ENCODE assay signal across 14 mouse cellular contexts in genomic region chr7:112627481-112627880, GRCm38 (mm10). TPM values are rescaled to one million over a fixed set of nuclear protein-coding genes. Genes with fewer than 3 reads are reported as not detected.
DNase-seq lines count a peak whose midpoint lies in the region; ATAC-seq lines count a peak whose summit lies in the region.
"Had no signal": no experiment of that assay in that cellular context is flagged by ENCODE, and none has a peak within 500 bp of the region (broad histone marks: within the 10 kb centered on the region; RNA-seq: fewer than 3 reads in every experiment).

No protein-coding gene starts in this region.

- H3K36me3 ChIP-seq in heart, embryonic 13.5 days, result no peaks in the 10 kb centered on the region
- no peaks in the 10 kb centered on the region for H3K36me3 ChIP-seq in heart, embryonic 11.5 days (ENCODE audit: control insufficient read depth, insufficient read depth, low read length)

- WGBS in heart, embryonic 13.5 days, result 71% methylated on average over 4 of the region's 4 CpGs
- WGBS in heart, embryonic 11.5 days (ENCODE audit: insufficient replicate concordance), result 78% methylated on average over 4 of the region's 4 CpGs

- 0 out of 2 replicates have a peak, but pooled peaks cover 5% of the 10 kb centered on the region for H3K4me1 ChIP-seq in heart, embryonic 13.5 days
- H3K4me1 ChIP-seq in heart, embryonic 11.5 days (ENCODE audit: control insufficient read depth, insufficient read depth, low read length), result no peaks in the 10 kb centered on the region

- peak; percentile 71 for DNase-seq in brain, adult 2 months (ENCODE audit: low read depth, low spot score)
- DNase-seq in forelimb bud, embryonic 11.5 days (ENCODE audit: low read depth, low spot score), result peak; percentile 20
- DNase-seq in right cerebral cortex, postnatal 10 days (ENCODE audit: low spot score in 2 of 2), result peak; percentile 37 to 49
- DNase-seq in layer of hippocampus, postnatal 10 days (ENCODE audit: low spot score in 2 of 2), result no peak
- no peak for DNase-seq in kidney, postnatal 25 days
- DNase-seq: cerebellum, adult 18-20 months; liver had no signal

- H3K27ac ChIP-seq in heart, embryonic 13.5 days (replicated peaks), result peak overlapping the region; percentile 37; the same call in 1 of the 2 replicates
- H3K27ac ChIP-seq in heart, embryonic 11.5 days (ENCODE audit: low read depth, low read length), result no peak overlapping the region

- no peaks in the 10 kb centered on the region for H3K27me3 ChIP-seq in heart, embryonic 13.5 days (replicated peaks)
- H3K27me3 ChIP-seq in heart, embryonic 11.5 days (ENCODE audit: control insufficient read depth, insufficient read depth, low read length), result no peaks in the 10 kb centered on the region

- H3K9ac ChIP-seq in heart, embryonic 13.5 days, result no peak overlapping the region
- no peak overlapping the region for H3K9ac ChIP-seq in heart, embryonic 11.5 days (ENCODE audit: low read depth, low read length)

- ATAC-seq in heart, embryonic 13.5 days (ENCODE audit: extremely low read depth, insufficient number of reproducible peaks, low FRiP score, low TSS enrichment), result no peak
- ATAC-seq in heart, embryonic 11.5 days (replicated peaks; ENCODE audit: insufficient number of reproducible peaks, low FRiP score, low TSS enrichment), result no peak
- ATAC-seq: activated CD4-positive, CD25-positive, alpha-beta regulatory T cell, adult 4 months; intestine, embryonic 16.5 days had no signal

- H3K9me3 ChIP-seq in heart, embryonic 13.5 days, result no peaks in the 10 kb centered on the region
- no peaks in the 10 kb centered on the region for H3K9me3 ChIP-seq in heart, embryonic 11.5 days (replicated peaks; ENCODE audit: control insufficient read depth, low read length)

- no peak overlapping the region for H3K4me2 ChIP-seq in heart, embryonic 13.5 days
- no peak overlapping the region for H3K4me2 ChIP-seq in heart, embryonic 11.5 days
- H3K4me2 ChIP-seq: midbrain, embryonic 11.5 days had no signal

- H3K4me3 ChIP-seq in heart, embryonic 13.5 days, result no peak overlapping the region
- H3K4me3 ChIP-seq in heart, embryonic 11.5 days (ENCODE audit: low read depth, low read length), result no peak overlapping the region
- H3K4me3 ChIP-seq: erythroblast, embryonic 14.5 days had no signal

RNA-seq across cellular contexts. Expression of gene Tead1, which starts 51.6 kb away (rescaled TPM):
- 25.2 and 29.3 TPM in 2 replicates for polyA plus RNA-seq in heart, embryonic 13.5 days (2015; fragmentation: Nextera tagmentation; extraction: Ambion mirVana)
- 23.2 and 35.5 TPM in 2 replicates for polyA plus RNA-seq in heart, embryonic 11.5 days (2014; fragmentation: Nextera tagmentation; extraction: Ambion mirVana)
- total RNA-seq in layer of hippocampus, postnatal 10 days (2021), result 10 to 100 TPM; 32.2 to 33.0 TPM
- total RNA-seq: MEL had no signal
- polyA plus RNA-seq: erythroblast, embryonic 14.5 days had no signal

Comparison
In these comparisons a context has a peak if more than half of its experiments do, and no peak if none do; other contexts are left out.
1. DNase-seq: peak in brain, adult 2 months (single experiment), forelimb bud, embryonic 11.5 days (single experiment) and right cerebral cortex, postnatal 10 days (2 of 2); none in layer of hippocampus, postnatal 10 days (0 of 2) and kidney, postnatal 25 days (0 of 2).